Mouse (Mus musculus) bone marrow macrophage, adult 2 months (primary cell): Measurements from ENCODE around the gene Exoc6b.

Source experiments
- CTCF ChIP-seq: IDR thresholded peaks from 2 replicates; pipeline ENCODE4 v1.5.1; 2012; ENCODE audit warnings: low read depth, mild to moderate bottlenecking, low read length, moderate library complexity
- POLR2A ChIP-seq: IDR thresholded peaks from 2 replicates; pipeline ENCODE4 v1.6.1; 2012; ENCODE audit warnings: mild to moderate bottlenecking, low read depth, low read length, borderline replicate concordance

GRCm38 (mm10) chr6:84638206-84638605 lies 431.1 kb downstream of the Exoc6b start:
- no peak for TF ChIP-seq CTCF
- TF ChIP-seq POLR2A: no peak
